Mouse (Mus musculus) MEL (cell line): ENCODE data around the gene Dyrk1a. TPM values are rescaled to one million over a fixed set of nuclear protein-coding genes. Genes with fewer than 3 reads are reported as not detected.

ENCODE experiments used
- DNase-seq: peaks from one replicate; pipeline ENCODE4 v3.0.0; 2011; ENCODE audit warnings: low read depth, low spot score
- H3K27ac ChIP-seq: 2 replicates; pipeline ENCODE4 v1.5.1; 2012; ENCODE audit warnings: low read depth, mild to moderate bottlenecking, control low read depth, low read length, moderate library complexity; ENCODE audit not compliant: control insufficient read depth
- H3K27me3 ChIP-seq, 2 experiments: fragments of 150-350 bp in 1 of 2; sonication (generic) in 1 of 2; 2 replicates each; pipeline ENCODE4 v1.6.1; 2012; ENCODE audit warnings: low read length in 2 of 2, mild to moderate bottlenecking in 2 of 2, improper control_type of control experiment in 1 of 2, moderate library complexity in 1 of 2; ENCODE audit not compliant: insufficient read depth in 2 of 2, control insufficient read depth in 1 of 2
- H3K36me3 ChIP-seq, 2 experiments: 2 replicates each; pipeline ENCODE4 v1.6.1; 2012 to 2014; ENCODE audit warnings: low read length in 2 of 2, improper control_type of control experiment in 1 of 2, inconsistent platforms in 1 of 2, mild to moderate bottlenecking in 1 of 2; ENCODE audit not compliant: insufficient read depth in 2 of 2, control insufficient read depth in 1 of 2
- H3K4me1 ChIP-seq, 2 experiments: fragments of 150-350 bp in 1 of 2; sonication (generic) in 1 of 2; 2 replicates each; pipeline ENCODE4 v1.6.1; 2012; ENCODE audit warnings: low read length in 2 of 2, improper control_type of control experiment in 1 of 2, mild to moderate bottlenecking in 1 of 2; ENCODE audit not compliant: insufficient read depth in 2 of 2, control insufficient read depth in 1 of 2
- H3K4me3 ChIP-seq, 2 experiments: fragments of 150-350 bp in 1 of 2; sonication (generic) in 1 of 2; 2 replicates each; pipeline ENCODE4 v1.5.1; 2012; ENCODE audit warnings: low read depth in 2 of 2, low read length in 2 of 2, mild to moderate bottlenecking in 2 of 2, moderate library complexity in 2 of 2, control low read depth in 1 of 2, improper control_type of control experiment in 1 of 2; ENCODE audit not compliant: control insufficient read depth in 1 of 2, insufficient read depth in 1 of 2
- H3K79me2 ChIP-seq: 2 replicates; pipeline ENCODE4 v1.6.1; 2012; ENCODE audit warnings: mild to moderate bottlenecking, low read length, moderate library complexity; ENCODE audit not compliant: control insufficient read depth, poor library complexity, insufficient read depth
- H3K9ac ChIP-seq: 2 replicates; pipeline ENCODE4 v1.6.1; 2012; ENCODE audit warnings: low read depth, mild to moderate bottlenecking, control low read depth, low read length, moderate library complexity; ENCODE audit not compliant: control insufficient read depth, poor library complexity, severe bottlenecking
- H3K9me3 ChIP-seq: fragments of 150-350 bp; sonication (generic); replicated peaks from 2 replicates; pipeline ENCODE4 v1.6.1; 2012; ENCODE audit warnings: mild to moderate bottlenecking, low read length, improper control_type of control experiment, moderate library complexity; ENCODE audit not compliant: insufficient read depth
- BHLHE40 ChIP-seq: IDR thresholded peaks from 2 replicates; pipeline ENCODE4 v1.6.1; 2012; ENCODE audit warnings: low read depth, mild to moderate bottlenecking, inconsistent platforms, low read length, improper control_type of control experiment, borderline replicate concordance
- CHD1 ChIP-seq: IDR thresholded peaks from 2 replicates; pipeline ENCODE4 v1.6.1; 2012; ENCODE audit warnings: low read depth, mild to moderate bottlenecking, inconsistent platforms, low read length, improper control_type of control experiment
- CHD2 ChIP-seq: IDR thresholded peaks from 2 replicates; pipeline ENCODE4 v1.6.1; 2011; ENCODE audit warnings: low read length, improper control_type of control experiment
- E2F4 ChIP-seq: IDR thresholded peaks from 2 replicates; pipeline ENCODE4 v1.6.1; 2011; ENCODE audit warnings: low read depth, low read length, improper control_type of control experiment, borderline replicate concordance
- ELF1 ChIP-seq: IDR thresholded peaks from 2 replicates; pipeline ENCODE4 v1.6.1; 2014; ENCODE audit warnings: low read depth, mild to moderate bottlenecking, inconsistent platforms, low read length, improper control_type of control experiment, moderate library complexity
- GABPA ChIP-seq: IDR thresholded peaks from 2 replicates; pipeline ENCODE4 v1.6.1; 2012; ENCODE audit warnings: low read depth, mild to moderate bottlenecking, inconsistent platforms, low read length, improper control_type of control experiment, moderate library complexity
- HCFC1 ChIP-seq: IDR thresholded peaks from 2 replicates; pipeline ENCODE4 v1.6.1; 2012; ENCODE audit warnings: low read depth, mild to moderate bottlenecking, inconsistent platforms, low read length, improper control_type of control experiment, moderate library complexity
- JUND ChIP-seq: IDR thresholded peaks from 2 replicates; pipeline ENCODE4 v1.6.1; 2011; ENCODE audit warnings: low read depth, mild to moderate bottlenecking, improper control_type of control experiment, low read length
- KAT2A ChIP-seq: conservative IDR thresholded peaks from 2 replicates; pipeline ENCODE4 v1.6.1; 2012; ENCODE audit warnings: low read depth, low read length, improper control_type of control experiment, inconsistent platforms
- MAFK ChIP-seq: IDR thresholded peaks from 2 replicates; pipeline ENCODE4 v1.6.1; 2011; ENCODE audit warnings: low read depth, mild to moderate bottlenecking, low read length, improper control_type of control experiment, borderline replicate concordance
- MEF2A ChIP-seq: IDR thresholded peaks from 2 replicates; pipeline ENCODE4 v1.6.1; 2014; ENCODE audit warnings: low read depth, mild to moderate bottlenecking, inconsistent platforms, low read length, improper control_type of control experiment; ENCODE audit not compliant: poor library complexity, insufficient replicate concordance, severe bottlenecking; ENCODE audit errors: extremely low read depth
- MXI1 ChIP-seq: IDR thresholded peaks from 2 replicates; pipeline ENCODE4 v1.6.1; 2011; ENCODE audit warnings: mild to moderate bottlenecking, low read depth, low read length, improper control_type of control experiment
- MYC ChIP-seq: IDR thresholded peaks from 2 replicates; pipeline ENCODE4 v1.6.1; 2011; ENCODE audit warnings: low read depth, mild to moderate bottlenecking, low read length, improper control_type of control experiment, moderate library complexity
- POLR2A ChIP-seq, 2 experiments: IDR thresholded peaks; 2 replicates each; pipeline ENCODE4 v1.6.1; 2011 to 2012; ENCODE audit warnings: low read length in 2 of 2, mild to moderate bottlenecking in 2 of 2, control low read depth in 1 of 2, improper control_type of control experiment in 1 of 2, low read depth in 1 of 2, moderate library complexity in 1 of 2; ENCODE audit not compliant: control insufficient read depth in 1 of 2, insufficient read depth in 1 of 2, poor library complexity in 1 of 2
- RAD21 ChIP-seq: IDR thresholded peaks from 2 replicates; pipeline ENCODE4 v1.6.1; 2011; ENCODE audit warnings: mild to moderate bottlenecking, low read depth, low read length, improper control_type of control experiment
- RCOR1 ChIP-seq: IDR thresholded peaks from 2 replicates; pipeline ENCODE4 v1.6.1; 2012; ENCODE audit warnings: low read depth, mild to moderate bottlenecking, inconsistent platforms, low read length, improper control_type of control experiment
- SMC3 ChIP-seq: IDR thresholded peaks from 2 replicates; pipeline ENCODE4 v1.6.1; 2011; ENCODE audit warnings: low read depth, low read length, improper control_type of control experiment
- TAL1 ChIP-seq: IDR thresholded peaks from 2 replicates; pipeline ENCODE4 v1.6.1; 2012; ENCODE audit warnings: mild to moderate bottlenecking, inconsistent platforms, low read length, moderate library complexity, mixed read lengths
- TBP ChIP-seq: IDR thresholded peaks from 2 replicates; pipeline ENCODE4 v1.8.0; 2011; ENCODE audit warnings: low read depth, low read length, improper control_type of control experiment
- TCF12 ChIP-seq: IDR thresholded peaks from 2 replicates; pipeline ENCODE4 v1.6.1; 2014; ENCODE audit warnings: low read depth, mild to moderate bottlenecking, inconsistent platforms, low read length, improper control_type of control experiment, moderate library complexity
- UBTF ChIP-seq: IDR thresholded peaks from 2 replicates; pipeline ENCODE4 v1.6.1; 2012; ENCODE audit warnings: low read depth, mild to moderate bottlenecking, inconsistent platforms, low read length, improper control_type of control experiment, moderate library complexity, borderline replicate concordance; ENCODE audit not compliant: insufficient read depth
- USF2 ChIP-seq, 2 experiments: IDR thresholded peaks; 2 replicates each; pipeline ENCODE4 v1.6.1; 2011 to 2012; ENCODE audit warnings: improper control_type of control experiment in 2 of 2, low read length in 2 of 2, borderline replicate concordance in 1 of 2, inconsistent platforms in 1 of 2, low read depth in 1 of 2, mild to moderate bottlenecking in 1 of 2; ENCODE audit not compliant: insufficient read depth in 1 of 2
- ZMIZ1 ChIP-seq: IDR thresholded peaks from 2 replicates; pipeline ENCODE4 v1.6.1; 2012; ENCODE audit warnings: low read depth, mild to moderate bottlenecking, inconsistent platforms, low read length, improper control_type of control experiment, moderate library complexity
- polyA plus RNA-seq, 2 experiments: library from polyadenylated mRNA; stranded (reverse) in 1 of 2; unstranded in 1 of 2; fragments of >175 nt in 1 of 2; fragments of >200 nt in 1 of 2; gene quantifications; 2 replicates each; pipeline versions ENCODE4 v1.2.1 to v1.2.4; 2012; ENCODE audit warnings: low replicate concordance in 2 of 2, low read depth in 1 of 2; ENCODE audit not compliant: insufficient read length in 2 of 2, insufficient read depth in 1 of 2, missing spikeins in 1 of 2
- total RNA-seq: library from RNA; depleted of rRNA; stranded (reverse); fragments of 300-350 nt; gene quantifications from 2 replicates; pipeline ENCODE4 v1.2.3, GENCODE M21; 2012

The Dyrk1a gene
- total and polyA plus RNA-seq, 3 experiments = 22.6 to 126 (median 34.7) TPM

DNA sequence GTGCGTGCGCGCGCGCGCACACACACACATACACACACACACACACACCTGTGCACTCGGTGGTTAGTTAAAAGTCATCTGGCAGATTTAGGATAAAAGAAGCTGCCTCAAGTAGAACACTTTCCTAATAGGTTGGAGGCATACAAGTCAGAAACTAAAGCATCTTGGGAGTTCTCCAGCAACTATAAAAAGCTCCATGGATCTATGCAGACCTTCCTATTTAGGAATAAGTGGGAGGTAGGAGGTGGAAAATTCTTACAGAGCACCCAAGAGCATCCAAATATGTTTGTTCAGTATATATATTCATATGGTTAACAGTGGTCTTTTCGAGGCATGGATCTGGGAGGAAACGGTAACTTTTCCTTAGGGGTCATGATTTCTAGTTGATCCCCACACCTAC is 29.7 kb upstream of the Dyrk1a start:
- Histone ChIP-seq H3K79me2 (no peaks in the 10 kb centered on the region), H3K27me3 (peaks cover 2 to 6% of the 10 kb centered on the region in 2 experiments), H3K4me1 (no peaks in the 10 kb centered on the region), H3K9me3 (no peaks in the 10 kb centered on the region), H3K27ac (no peak overlapping the region), H3K36me3 (no peaks in the 10 kb centered on the region), H3K9ac (no peak overlapping the region), H3K4me3 (no peak overlapping the region)
- DNase-seq = no peak
- TF ChIP-seq TAL1 (no peak), USF2 (IDR thresholded peaks at IDR 0.05; ENCODE audit: borderline replicate concordance in 1 of 2, insufficient read depth in 1 of 2, low read depth in 1 of 2, low read length in 2 of 2) (no peak), UBTF (no peak), JUND (no peak), RAD21 (no peak), TCF12 (no peak), KAT2A (no peak)

GRCm38 (mm10) chr16:94542898-94543297 is 26.9 kb upstream of the Dyrk1a start:
- TF ChIP-seq MAFK = no peak
- no peak for TF ChIP-seq RCOR1
- TF ChIP-seq CHD1 = no peak
- TF ChIP-seq MXI1 = no peak
- no peak for TF ChIP-seq CHD2
- TF ChIP-seq KAT2A = no peak
- TF ChIP-seq POLR2A (IDR thresholded peaks at IDR 0.05; ENCODE audit: control insufficient read depth in 1 of 2, insufficient read depth in 1 of 2, low read depth in 1 of 2, low read length in 2 of 2, poor library complexity in 1 of 2) = no peak
- TF ChIP-seq E2F4 = no peak
- TF ChIP-seq BHLHE40 = no peak
- no peak for TF ChIP-seq UBTF
- no peak for TF ChIP-seq TBP
- TF ChIP-seq MEF2A = no peak
- no peak for TF ChIP-seq HCFC1
- TF ChIP-seq ELF1 = no peak
- TF ChIP-seq SMC3 = no peak
- no peak for TF ChIP-seq TAL1
- no peak for TF ChIP-seq GABPA
- TF ChIP-seq MYC = no peak
- no peak for TF ChIP-seq TCF12
- no peak for TF ChIP-seq ZMIZ1
- H3K4me3 ChIP-seq = no peak overlapping the region

More at GRCm38 (mm10) chr16:94542898-94543297, 26.9 kb upstream of the Dyrk1a start:
- H3K27me3 ChIP-seq = peaks cover 2 to 4% of the 10 kb centered on the region in 2 experiments
- H3K79me2 ChIP-seq = no peaks in the 10 kb centered on the region
- no peak overlapping the region for H3K27ac ChIP-seq
- DNase-seq = no peak
- no peaks in the 10 kb centered on the region for H3K9me3 ChIP-seq
- peaks cover 0 to 2% of the 10 kb centered on the region in 2 experiments; a peak in 1 of 4 replicates for H3K4me1 ChIP-seq
- H3K36me3 ChIP-seq = no peaks in the 10 kb centered on the region
- H3K9ac ChIP-seq = no peak overlapping the region
